Mouse (Mus musculus) embryonic facial prominence, embryonic 10.5 days (tissue): Measurements from ENCODE around the gene Tnfrsf13c. TPM values are rescaled to one million over a fixed set of nuclear protein-coding genes. Genes with fewer than 3 reads are reported as not detected.

Experiments
- DNase-seq: peaks from one replicate; pipeline ENCODE4 v3.0.0-alpha.2; 2017; ENCODE audit warnings: low spot score
- H3K27ac ChIP-seq: fragments of 300-500 bp; sonication (generic); replicated peaks from 2 replicates; pipeline ENCODE4 v1.5.1; 2016; ENCODE audit warnings: mild to moderate bottlenecking
- H3K27me3 ChIP-seq: fragments of 300-500 bp; sonication (generic); replicated peaks from 2 replicates; pipeline ENCODE4 v1.6.1; 2016; ENCODE audit warnings: low read depth, mild to moderate bottlenecking; ENCODE audit not compliant: poor library complexity, severe bottlenecking
- H3K36me3 ChIP-seq: fragments of 300-500 bp; sonication (generic); replicated peaks from 2 replicates; pipeline ENCODE4 v1.6.1; 2016; ENCODE audit warnings: mild to moderate bottlenecking, moderate library complexity
- H3K4me1 ChIP-seq: fragments of 300-500 bp; sonication (generic); 2 replicates; pipeline ENCODE4 v1.6.1; 2016
- H3K4me3 ChIP-seq: fragments of 300-500 bp; sonication (generic); 2 replicates; pipeline ENCODE4 v1.5.1; 2016; ENCODE audit warnings: mild to moderate bottlenecking, moderate library complexity
- H3K9me3 ChIP-seq: fragments of 300-500 bp; sonication (generic); 2 replicates; pipeline ENCODE4 v1.6.1; 2016; ENCODE audit warnings: mild to moderate bottlenecking
- WGBS: fragments of 180-500 bp; shearing (Covaris S2); methylation state at CpG from one replicate; pipeline ENCODE4 v1.1.7; 2016; 5-methylcytosine and 5-hydroxymethylcytosine counted together
- microRNA counts: library from miRNA; unstranded; fragments of <30 nt; microRNA quantifications from one replicate; lab custom pipeline; 2017
- microRNA-seq: library from miRNA; unstranded; fragments of <30 nt; microRNA quantifications from one replicate; pipeline ENCODE4, GENCODE M21; 2017
- polyA plus RNA-seq: library from polyadenylated mRNA; unstranded; fragments of >200 nt; fragmentation: Nextera tagmentation; extraction: Ambion mirVana; gene quantifications from 2 replicates; pipeline ENCODE4 v1.2.1, GENCODE M21; 2016

Tnfrsf13c gene
- polyA plus RNA-seq, 1 experiment from 2014 or later: 0.75 TPM

DNA sequence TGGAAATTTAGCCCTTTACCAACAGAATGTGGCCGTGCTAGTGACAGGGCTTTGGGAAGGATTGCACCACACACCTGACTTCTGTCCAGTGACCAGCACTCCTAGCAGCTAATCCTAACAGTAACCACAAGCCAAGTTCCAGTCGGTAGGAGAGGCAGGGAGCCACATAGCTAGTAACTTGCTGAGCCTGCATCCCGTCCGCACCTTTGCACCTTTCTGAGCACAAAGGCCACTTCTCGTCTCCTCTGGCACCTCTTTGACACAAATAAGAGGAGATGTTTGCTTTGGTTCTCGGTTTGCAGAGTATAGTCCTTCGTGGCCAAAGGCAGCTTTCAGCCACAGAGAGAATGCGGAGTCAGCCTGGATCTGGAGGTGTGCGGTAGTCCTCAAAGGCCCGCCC lies 39.5 kb downstream of the Tnfrsf13c start:
- Histone ChIP-seq H3K4me1 (no peaks in the 10 kb centered on the region), H3K9me3 (peaks cover 13% of the 10 kb centered on the region), H3K4me3 (no peak overlapping the region), H3K36me3 (peaks cover 100% of the 10 kb centered on the region), H3K27me3 (no peaks in the 10 kb centered on the region), H3K27ac (peak overlapping the region; percentile 3; the same call in 1 of the 2 replicates)
- DNase-seq: no peak
- WGBS: 88% methylated on average over 10 of the region's 10 CpGs

DNA sequence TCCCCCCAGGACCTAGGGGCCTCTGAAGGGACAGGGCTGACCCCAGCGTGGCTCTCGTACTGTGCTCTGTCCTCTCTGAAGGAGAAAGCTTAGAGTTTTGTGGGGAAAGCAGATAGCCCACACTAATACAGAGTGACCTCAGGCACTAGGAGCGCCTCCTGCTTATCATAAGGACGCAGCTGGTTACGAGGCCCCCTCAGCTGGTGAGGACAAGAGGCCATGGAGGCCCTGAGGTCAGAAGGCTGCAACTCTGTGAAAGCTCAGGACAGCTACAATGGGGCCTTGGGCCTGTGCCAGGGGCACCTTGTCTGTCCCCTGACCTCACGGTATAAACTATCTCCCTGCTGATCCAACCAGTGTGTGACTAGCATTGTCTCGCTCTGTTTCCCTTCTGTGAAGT lies 40.0 kb downstream of the Tnfrsf13c start:
- Histone ChIP-seq H3K27ac (peak overlapping the region; percentile 24), H3K27me3 (no peaks in the 10 kb centered on the region), H3K4me3 (no peak overlapping the region), H3K4me1 (no peaks in the 10 kb centered on the region), H3K9me3 (peaks cover 14% of the 10 kb centered on the region), H3K36me3 (peaks cover 100% of the 10 kb centered on the region)
- WGBS: 77% methylated on average over 7 of the region's 7 CpGs
- no peak for DNase-seq

DNA sequence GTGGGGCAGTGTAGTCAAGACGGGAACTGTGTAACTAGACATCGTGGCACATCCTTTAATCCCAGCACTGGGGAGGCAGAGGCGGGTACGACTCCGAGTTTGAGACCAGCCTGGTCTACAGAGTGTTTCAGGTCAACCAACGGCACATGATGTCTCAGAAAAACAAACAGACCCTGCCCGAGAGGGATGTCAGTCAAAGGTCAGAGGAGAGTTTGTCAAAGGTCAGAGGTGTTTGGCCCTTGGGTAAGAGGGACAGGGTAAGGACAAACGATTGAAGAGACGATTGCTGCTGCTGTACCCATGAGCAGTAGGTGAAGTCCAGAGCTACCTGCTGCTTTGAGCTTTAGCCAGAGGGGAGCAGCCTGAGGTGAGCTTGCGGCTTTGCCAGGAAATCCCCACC lies 40.6 kb downstream of the Tnfrsf13c start:
- peak overlapping the region; percentile 24; the same call in 1 of the 2 replicates for H3K27ac ChIP-seq
- no peaks in the 10 kb centered on the region for H3K27me3 ChIP-seq
- peaks cover 100% of the 10 kb centered on the region for H3K36me3 ChIP-seq
- no peaks in the 10 kb centered on the region for H3K4me1 ChIP-seq
- peaks cover 14% of the 10 kb centered on the region for H3K9me3 ChIP-seq
- WGBS: 60% methylated on average over 10 of the region's 10 CpGs
- no peak for DNase-seq
- no peak overlapping the region for H3K4me3 ChIP-seq

DNA sequence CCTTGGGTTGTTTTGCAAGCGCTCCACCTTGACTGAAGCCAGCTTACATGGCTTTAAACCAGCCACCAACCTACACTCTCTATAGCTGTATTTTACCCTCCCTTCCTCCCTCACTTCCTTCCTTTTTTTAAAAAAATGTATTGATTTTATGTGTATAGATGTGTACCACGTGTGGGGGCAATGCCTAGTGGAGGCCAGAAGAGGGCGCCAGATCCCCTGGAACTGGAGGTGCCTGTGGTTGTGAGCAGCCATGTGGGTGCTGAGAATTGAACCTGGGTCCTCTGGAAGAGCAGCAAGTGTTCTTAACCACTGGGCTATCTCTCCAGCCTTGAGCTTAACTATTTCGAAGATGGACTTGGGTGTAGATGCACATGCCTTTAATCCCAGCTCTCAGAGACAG lies 41.9 kb downstream of the Tnfrsf13c start:
- Histone ChIP-seq H3K4me1 (no peaks in the 10 kb centered on the region), H3K27me3 (no peaks in the 10 kb centered on the region), H3K4me3 (no peak overlapping the region), H3K9me3 (peaks cover 14% of the 10 kb centered on the region), H3K27ac (no peak overlapping the region), H3K36me3 (peaks cover 100% of the 10 kb centered on the region)
- no peak for DNase-seq
- 97% methylated on average over 4 of the region's 4 CpGs for WGBS

GRCm38 (mm10) chr15:82181131-82181530 lies 43.0 kb downstream of the Tnfrsf13c start:
- Histone ChIP-seq H3K4me1 (no peaks in the 10 kb centered on the region), H3K36me3 (peaks cover 100% of the 10 kb centered on the region), H3K27me3 (no peaks in the 10 kb centered on the region), H3K4me3 (no peak overlapping the region), H3K9me3 (peaks cover 14% of the 10 kb centered on the region), H3K27ac (no peak overlapping the region)
- WGBS: 94% methylated on average over 5 of the region's 5 CpGs
- no peak for DNase-seq

GRCm38 (mm10) chr15:82177743-82178290 lies 46.4 kb downstream of the Tnfrsf13c start:
- Histone ChIP-seq H3K4me3 (no peak overlapping the region), H3K27ac (no peak overlapping the region), H3K4me1 (no peaks in the 10 kb centered on the region), H3K9me3 (peaks cover 14% of the 10 kb centered on the region), H3K36me3 (peaks cover 100% of the 10 kb centered on the region), H3K27me3 (no peaks in the 10 kb centered on the region)
- 91% methylated on average over 7 of the region's 7 CpGs for WGBS
- DNase-seq: no peak

DNA sequence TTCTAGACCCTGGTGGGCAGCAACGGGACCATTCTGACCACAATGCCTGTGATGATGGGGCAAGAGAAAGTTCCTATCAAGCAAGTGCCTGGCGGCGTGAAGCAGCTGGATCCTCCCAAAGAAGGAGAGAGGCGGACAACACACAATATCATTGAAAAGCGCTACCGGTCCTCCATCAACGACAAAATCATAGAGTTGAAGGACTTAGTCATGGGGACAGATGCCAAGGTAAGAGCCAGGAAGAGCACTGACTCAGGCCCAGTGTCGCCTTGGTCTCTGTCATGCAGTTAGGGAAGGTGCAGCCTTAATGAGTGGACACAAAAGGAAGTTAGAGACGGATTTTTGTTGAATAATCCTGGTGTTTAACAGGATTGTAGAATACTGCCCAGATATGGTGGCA lies 49.1 kb downstream of the Tnfrsf13c start:
- Histone ChIP-seq H3K36me3 (peaks cover 100% of the 10 kb centered on the region), H3K27ac (no peak overlapping the region), H3K4me1 (no peaks in the 10 kb centered on the region), H3K9me3 (peaks cover 4% of the 10 kb centered on the region; the same call in 1 of the 2 replicates), H3K27me3 (no peaks in the 10 kb centered on the region), H3K4me3 (no peak overlapping the region)
- no peak for DNase-seq
- 98% methylated on average over 9 of the region's 9 CpGs for WGBS

- Histone ChIP-seq H3K27ac (no peak overlapping the region), H3K9me3 (no peaks in the 10 kb centered on the region), H3K27me3 (no peaks in the 10 kb centered on the region), H3K4me1 (peaks cover 10% of the 10 kb centered on the region), H3K4me3 (no peak overlapping the region), H3K36me3 (peaks cover 85% of the 10 kb centered on the region)
- DNase-seq: no peak
- WGBS: 89% methylated on average over 8 of the region's 8 CpGs
These were observed 51.5 kb downstream of the Tnfrsf13c start for GRCm38 (mm10) chr15:82172648-82173047.

MicroRNAs within 50 kb of the gene (microRNA counts, 519-probe panel; counts per million panel counts)
- 3,603 counts per million, percentile 73 among the panel's probes with 10 or more counts for microRNA mmu-miR-33 (lab: Ali Mortazavi, UCI)

Small RNA genes within 50 kb of the gene (microRNA-seq; reads per million reads assigned to microRNA genes)
- gene Mir33: 106 reads per million, percentile 49 among the genes with 10 or more reads in this experiment

Other genes with a start within 250 kb of the Tnfrsf13c start
- gene 1700029P11Rik, start 243.8 kb downstream of the Tnfrsf13c start, polyA plus RNA-seq: not detected in 2 replicates
- gene Xrcc6, start 236.5 kb downstream of the Tnfrsf13c start, polyA plus RNA-seq: 100 and 104 TPM in 2 replicates
- 35.7 and 38.8 TPM in 2 replicates for gene Desi1, start 190.5 kb downstream of the Tnfrsf13c start, polyA plus RNA-seq
- 389 and 393 TPM in 2 replicates for gene Snu13, start 176.8 kb downstream of the Tnfrsf13c start, polyA plus RNA-seq
- gene 4930407I10Rik, start 165.2 kb downstream of the Tnfrsf13c start, polyA plus RNA-seq: not detected in 2 replicates
- 0.14 TPM in 1 of 2 replicates, not detected in the other for gene Mei1, start 154.4 kb downstream of the Tnfrsf13c start, polyA plus RNA-seq
- gene Ccdc134, start 96.4 kb downstream of the Tnfrsf13c start, polyA plus RNA-seq: 23.4 and 24.2 TPM in 2 replicates
- 172 and 192 TPM in 2 replicates for gene Srebf2, start 77.2 kb downstream of the Tnfrsf13c start, polyA plus RNA-seq
- gene Shisa8, start 11.6 kb downstream of the Tnfrsf13c start, polyA plus RNA-seq: 0.35 and 0.38 TPM in 2 replicates
- 81.5 and 82.5 TPM in 2 replicates for gene Cenpm, start 20.4 kb upstream of the Tnfrsf13c start, polyA plus RNA-seq
- gene 1500009C09Rik, start 28.0 kb upstream of the Tnfrsf13c start, polyA plus RNA-seq: not detected in 2 replicates
- 49.4 and 55.6 TPM in 2 replicates for gene Sept3, start 50.5 kb upstream of the Tnfrsf13c start, polyA plus RNA-seq
- 0.14 TPM in 1 of 2 replicates, not detected in the other for gene Wbp2nl, start 74.6 kb upstream of the Tnfrsf13c start, polyA plus RNA-seq
- 19.2 and 24.0 TPM in 2 replicates for gene Naga, start 114.6 kb upstream of the Tnfrsf13c start, polyA plus RNA-seq
- gene Pheta2, start 114.6 kb upstream of the Tnfrsf13c start, polyA plus RNA-seq: 4.9 TPM in 2 replicates
- gene Smdt1, start 114.6 kb upstream of the Tnfrsf13c start, polyA plus RNA-seq: 212 and 215 TPM in 2 replicates
- gene Ndufa6, start 130.0 kb upstream of the Tnfrsf13c start, polyA plus RNA-seq: 243 and 256 TPM in 2 replicates
- gene Cyp2d22, start 155.9 kb upstream of the Tnfrsf13c start, polyA plus RNA-seq: 2.1 and 3.0 TPM in 2 replicates
- not detected in 2 replicates for gene Cyp2d11, start 169.7 kb upstream of the Tnfrsf13c start, polyA plus RNA-seq
- gene Cyp2d10, start 182.8 kb upstream of the Tnfrsf13c start, polyA plus RNA-seq: not detected in 2 replicates
- not detected in 2 replicates for gene Cyp2d9, start 209.1 kb upstream of the Tnfrsf13c start, polyA plus RNA-seq